Mouse (Mus musculus) intestine, embryonic 15.5 days (tissue): ENCODE results near the gene Eif5a. TPM values are rescaled to one million over a fixed set of nuclear protein-coding genes. Genes with fewer than 3 reads are reported as not detected.

Experiments used
- ATAC-seq: fragments of 200-750 bp; cut with Nextera tagmentation; 2 replicates; pipeline ENCODE4 v1.8.0; 2017; ENCODE audit warnings: moderate TSS enrichment, moderate library complexity
- H3K27ac ChIP-seq: fragments of 300-500 bp; sonication (generic); 2 replicates; pipeline ENCODE4 v1.5.1; 2015; ENCODE audit warnings: mild to moderate bottlenecking, inconsistent platforms
- H3K27me3 ChIP-seq: fragments of 300-500 bp; sonication (generic); replicated peaks from 2 replicates; pipeline ENCODE4 v1.6.1; 2015; ENCODE audit warnings: inconsistent platforms
- H3K36me3 ChIP-seq: fragments of 300-500 bp; sonication (generic); 2 replicates; pipeline ENCODE4 v1.6.1; 2015; ENCODE audit warnings: inconsistent platforms
- H3K4me1 ChIP-seq: fragments of 300-500 bp; sonication (generic); replicated peaks from 2 replicates; pipeline ENCODE4 v1.6.1; 2015; ENCODE audit warnings: inconsistent platforms
- H3K4me2 ChIP-seq: fragments of 300-500 bp; sonication (generic); replicated peaks from 2 replicates; pipeline ENCODE4 v1.6.1; 2015; ENCODE audit warnings: mild to moderate bottlenecking, inconsistent platforms
- H3K4me3 ChIP-seq: fragments of 300-500 bp; sonication (generic); replicated peaks from 2 replicates; pipeline ENCODE4 v1.5.1; 2015; ENCODE audit warnings: inconsistent platforms
- H3K9ac ChIP-seq: fragments of 300-500 bp; sonication (generic); 2 replicates; pipeline ENCODE4 v1.6.1; 2015; ENCODE audit warnings: inconsistent platforms
- H3K9me3 ChIP-seq: fragments of 300-500 bp; sonication (generic); 2 replicates; pipeline ENCODE4 v1.6.1; 2016; ENCODE audit warnings: inconsistent platforms
- WGBS: fragments of 180-500 bp; shearing (Covaris S2); methylation state at CpG from one replicate; pipeline ENCODE4 v1.1.7; 2015; 5-methylcytosine and 5-hydroxymethylcytosine counted together
- polyA plus RNA-seq: library from polyadenylated mRNA; unstranded; fragments of >200 nt; fragmentation: Nextera tagmentation; extraction: Ambion mirVana; gene quantifications from 2 replicates; pipeline ENCODE4 v1.2.1, GENCODE M21; 2015

Eif5a gene
- polyA plus RNA-seq, 1 experiment from 2014 or later, result 1,693 TPM

GRCm38 (mm10) chr11:69939731-69940130 lies 18.0 kb upstream of the Eif5a start:
- ATAC-seq, result no peak
- Histone ChIP-seq H3K4me1 (peaks cover 30% of the 10 kb centered on the region), H3K9me3 (no peaks in the 10 kb centered on the region), H3K27ac (no peak overlapping the region), H3K9ac (no peak overlapping the region), H3K36me3 (no peaks in the 10 kb centered on the region), H3K4me2 (no peak overlapping the region), H3K4me3 (no peak overlapping the region), H3K27me3 (peaks cover 8% of the 10 kb centered on the region; the same call in 1 of the 2 replicates)
- WGBS, result 95% methylated on average over 17 of the region's 17 CpGs

GRCm38 (mm10) chr11:69939181-69939580 lies 17.4 kb upstream of the Eif5a start:
- Histone ChIP-seq H3K4me1 (peaks cover 35% of the 10 kb centered on the region), H3K27me3 (peaks cover 8% of the 10 kb centered on the region; the same call in 1 of the 2 replicates), H3K27ac (no peak overlapping the region), H3K4me3 (no peak overlapping the region), H3K9ac (no peak overlapping the region), H3K4me2 (no peak overlapping the region), H3K36me3 (no peaks in the 10 kb centered on the region), H3K9me3 (no peaks in the 10 kb centered on the region)
- 67% methylated on average over 5 of the region's 5 CpGs for WGBS
- ATAC-seq, result no peak

- Histone ChIP-seq H3K27me3 (peaks cover 8% of the 10 kb centered on the region; the same call in 1 of the 2 replicates), H3K36me3 (no peaks in the 10 kb centered on the region), H3K9ac (no peak overlapping the region), H3K4me1 (peaks cover 37% of the 10 kb centered on the region), H3K27ac (no peak overlapping the region), H3K4me2 (no peak overlapping the region), H3K9me3 (no peaks in the 10 kb centered on the region), H3K4me3 (no peak overlapping the region)
- no peak for ATAC-seq
- 37% methylated on average over 9 of the region's 9 CpGs for WGBS
Observed at GRCm38 (mm10) chr11:69938401-69938979, 16.7 kb upstream of the Eif5a start.

GRCm38 (mm10) chr11:69937834-69938233 lies 16.1 kb upstream of the Eif5a start:
- Histone ChIP-seq H3K4me3 (no peak overlapping the region), H3K36me3 (no peaks in the 10 kb centered on the region), H3K27ac (no peak overlapping the region), H3K27me3 (peaks cover 8% of the 10 kb centered on the region; the same call in 1 of the 2 replicates), H3K9me3 (no peaks in the 10 kb centered on the region), H3K4me1 (peaks cover 37% of the 10 kb centered on the region), H3K4me2 (peak overlapping the region; percentile 100; the same call in 1 of the 2 replicates), H3K9ac (no peak overlapping the region)
- no peak for ATAC-seq
- 76% methylated on average over 5 of the region's 5 CpGs for WGBS

- 30% methylated on average over 4 of the region's 4 CpGs for WGBS
- no peak for ATAC-seq
- H3K9ac ChIP-seq, result no peak overlapping the region
Observed at GRCm38 (mm10) chr11:69937385-69937784, 15.6 kb upstream of the Eif5a start.

GRCm38 (mm10) chr11:69936714-69937347 lies 15.1 kb upstream of the Eif5a start:
- peak overlapping the region; percentile 54 for H3K4me3 ChIP-seq
- WGBS, result 33% methylated on average over 9 of the region's 9 CpGs
- H3K4me2 ChIP-seq, result peak overlapping the region; percentile 100
- peaks cover 8% of the 10 kb centered on the region; the same call in 1 of the 2 replicates for H3K27me3 ChIP-seq
- H3K9me3 ChIP-seq, result no peaks in the 10 kb centered on the region
- ATAC-seq, result no peak
- peak overlapping the region; percentile 52 for H3K9ac ChIP-seq
- no peaks in the 10 kb centered on the region for H3K36me3 ChIP-seq
- peak overlapping the region; percentile 14; the same call in 1 of the 2 replicates for H3K27ac ChIP-seq
- H3K4me1 ChIP-seq, result peaks cover 37% of the 10 kb centered on the region

More at GRCm38 (mm10) chr11:69937385-69937784, 15.6 kb upstream of the Eif5a start:
- Histone ChIP-seq H3K27me3 (peaks cover 8% of the 10 kb centered on the region; the same call in 1 of the 2 replicates), H3K27ac (peak overlapping the region; percentile 14; the same call in 1 of the 2 replicates), H3K4me1 (peaks cover 37% of the 10 kb centered on the region), H3K36me3 (no peaks in the 10 kb centered on the region), H3K9me3 (no peaks in the 10 kb centered on the region), H3K4me3 (no peak overlapping the region; the same call in 1 of the 2 replicates), H3K4me2 (peak overlapping the region; percentile 100; the same call in 1 of the 2 replicates)

- Histone ChIP-seq H3K4me3 (peak overlapping the region; percentile 54), H3K27me3 (peaks cover 8% of the 10 kb centered on the region; the same call in 1 of the 2 replicates), H3K9me3 (no peaks in the 10 kb centered on the region), H3K36me3 (no peaks in the 10 kb centered on the region), H3K9ac (peak overlapping the region; percentile 52), H3K4me2 (peak overlapping the region; percentile 100), H3K4me1 (peaks cover 37% of the 10 kb centered on the region), H3K27ac (no peak overlapping the region)
- WGBS, result under 1% methylated on average over 21 of the region's 30 CpGs
- peak; percentile 26 for ATAC-seq
Observed at GRCm38 (mm10) chr11:69936156-69936555, 14.4 kb upstream of the Eif5a start.

GRCm38 (mm10) chr11:69935137-69935879 lies 13.6 kb upstream of the Eif5a start, which contains the start of gene Ybx2:
Gene Ybx2 (plus strand): TSS chr11:69935796.
- peaks cover 37% of the 10 kb centered on the region for H3K4me1 ChIP-seq
- peaks cover 8% of the 10 kb centered on the region; the same call in 1 of the 2 replicates for H3K27me3 ChIP-seq
- ATAC-seq, result peak; percentile 90
- H3K9ac ChIP-seq, result peak within 1 kb of the TSS; percentile 52
- WGBS, result 1% methylated on average over 54 of the region's 62 CpGs
- 0 out of 2 replicates have a peak within 1 kb of the TSS, but pooled peaks have one; percentile 13 for H3K27ac ChIP-seq
- H3K4me2 ChIP-seq, result peak within 1 kb of the TSS; percentile 100
- no peaks in the 10 kb centered on the region for H3K36me3 ChIP-seq
- H3K4me3 ChIP-seq, result peak within 1 kb of the TSS; percentile 54
- no peaks in the 10 kb centered on the region for H3K9me3 ChIP-seq

- peak overlapping the region; percentile 100 for H3K4me2 ChIP-seq
Observed at GRCm38 (mm10) chr11:69934681-69935080, 12.9 kb upstream of the Eif5a start.

GRCm38 (mm10) chr11:69934169-69934568 lies 12.4 kb upstream of the Eif5a start:
- Histone ChIP-seq H3K9me3 (no peaks in the 10 kb centered on the region), H3K4me2 (peak overlapping the region; percentile 60), H3K9ac (no peak overlapping the region), H3K27me3 (peaks cover 8% of the 10 kb centered on the region; the same call in 1 of the 2 replicates), H3K36me3 (no peaks in the 10 kb centered on the region), H3K4me3 (peak overlapping the region; percentile 22), H3K4me1 (peaks cover 37% of the 10 kb centered on the region), H3K27ac (no peak overlapping the region)
- 1% methylated on average over 18 of the region's 18 CpGs for WGBS
- ATAC-seq, result peak; percentile 63

More at GRCm38 (mm10) chr11:69934681-69935080, 12.9 kb upstream of the Eif5a start:
- H3K36me3 ChIP-seq, result no peaks in the 10 kb centered on the region
- H3K4me1 ChIP-seq, result peaks cover 37% of the 10 kb centered on the region
- 12% methylated on average over 6 of the region's 6 CpGs for WGBS
- H3K27ac ChIP-seq, result no peak overlapping the region
- H3K4me3 ChIP-seq, result no peak overlapping the region
- H3K9ac ChIP-seq, result no peak overlapping the region
- no peak for ATAC-seq
- no peaks in the 10 kb centered on the region for H3K9me3 ChIP-seq
- H3K27me3 ChIP-seq, result peaks cover 8% of the 10 kb centered on the region; the same call in 1 of the 2 replicates

- Histone ChIP-seq H3K27me3 (peaks cover 8% of the 10 kb centered on the region; the same call in 1 of the 2 replicates), H3K36me3 (no peaks in the 10 kb centered on the region), H3K9me3 (no peaks in the 10 kb centered on the region), H3K4me1 (peaks cover 34% of the 10 kb centered on the region), H3K4me3 (no peak overlapping the region), H3K4me2 (no peak overlapping the region), H3K27ac (no peak overlapping the region), H3K9ac (no peak overlapping the region)
- ATAC-seq, result no peak
- 66% methylated on average over 4 of the region's 4 CpGs for WGBS
Observed at GRCm38 (mm10) chr11:69933066-69933465, 11.3 kb upstream of the Eif5a start.

GRCm38 (mm10) chr11:69932254-69932653 lies 10.5 kb upstream of the Eif5a start:
- Histone ChIP-seq H3K36me3 (no peaks in the 10 kb centered on the region), H3K4me3 (no peak overlapping the region), H3K27ac (no peak overlapping the region), H3K4me1 (peaks cover 30% of the 10 kb centered on the region), H3K4me2 (no peak overlapping the region), H3K9ac (no peak overlapping the region), H3K27me3 (0 out of 2 replicates have a peak, but pooled peaks cover 3% of the 10 kb centered on the region), H3K9me3 (no peaks in the 10 kb centered on the region)
- no peak for ATAC-seq
- 46% methylated on average over 3 of the region's 3 CpGs for WGBS
